Mouse (Mus musculus): ENCODE data around the gene Olfr548-ps1.

The Olfr548-ps1 gene

GRCm38 (mm10) chr7:102573174-102573830, 32.6 kb downstream of the Olfr548-ps1 start:
- in situ Hi-C loops (cut with MboI, MseI): no loop called here

- in situ Hi-C loops (cut with MboI, MseI): no loop called here
Measured at GRCm38 (mm10) chr7:102575998-102576397, 35.3 kb downstream of the Olfr548-ps1 start.

- in situ Hi-C loops (cut with MboI, MseI): no loop called here
Measured at GRCm38 (mm10) chr7:102591786-102592185, 51.1 kb downstream of the Olfr548-ps1 start, which contains the start of gene Olfr551. Gene Olfr551 (minus strand): TSS chr7:102591886.

All from regulatory T cell (primary cell).